Mouse (Mus musculus) hindbrain, embryonic 16.5 days (tissue): ENCODE data around the gene Zkscan1. TPM values are rescaled to one million over a fixed set of nuclear protein-coding genes. Genes with fewer than 3 reads are reported as not detected.
"Not testable (repeated sequence)": the region's sequence is repeated elsewhere in the genome, so short reads cannot be mapped to it uniquely, and the experiment has no call there.

Source experiments
- ATAC-seq: fragments of 200-750 bp; cut with Nextera tagmentation; 2 replicates; pipeline ENCODE4 v1.8.0; 2017; ENCODE audit warnings: moderate TSS enrichment, moderate library complexity
- H3K27ac ChIP-seq: fragments of 300-500 bp; sonication (generic); 2 replicates; pipeline ENCODE4 v1.5.1; 2014; ENCODE audit warnings: low read depth, mild to moderate bottlenecking, control low read depth, low read length, moderate library complexity
- H3K27me3 ChIP-seq: fragments of 300-500 bp; sonication (generic); replicated peaks from 2 replicates; pipeline ENCODE4 v1.6.1; 2014; ENCODE audit warnings: low read length; ENCODE audit not compliant: control insufficient read depth, insufficient read depth
- H3K36me3 ChIP-seq: fragments of 300-500 bp; sonication (generic); 2 replicates; pipeline ENCODE4 v1.6.1; 2014; ENCODE audit warnings: mild to moderate bottlenecking, low read length, moderate library complexity, mixed read lengths; ENCODE audit not compliant: control insufficient read depth, insufficient read depth
- H3K4me1 ChIP-seq: fragments of 300-500 bp; sonication (generic); 2 replicates; pipeline ENCODE4 v1.6.1; 2014; ENCODE audit warnings: low read depth, low read length; ENCODE audit not compliant: control insufficient read depth, insufficient read depth
- H3K4me2 ChIP-seq: fragments of 300-500 bp; sonication (generic); 2 replicates; pipeline ENCODE4 v1.6.1; 2014; ENCODE audit warnings: mild to moderate bottlenecking, low read length, control low read depth, moderate library complexity
- H3K4me3 ChIP-seq: fragments of 300-500 bp; sonication (generic); 2 replicates; pipeline ENCODE4 v1.5.1; 2014; ENCODE audit warnings: mild to moderate bottlenecking, low read length, control low read depth, moderate library complexity
- H3K9ac ChIP-seq: fragments of 300-500 bp; sonication (generic); 2 replicates; pipeline ENCODE4 v1.6.1; 2014; ENCODE audit warnings: low read depth, mild to moderate bottlenecking, control low read depth, low read length, moderate library complexity
- H3K9me3 ChIP-seq: fragments of 300-500 bp; sonication (generic); 2 replicates; pipeline ENCODE4 v1.6.1; 2014; ENCODE audit warnings: mild to moderate bottlenecking, low read length, moderate library complexity; ENCODE audit not compliant: control insufficient read depth
- WGBS: fragments of 180-500 bp; shearing (Covaris S2); extraction: QIAGEN DNeasy Blood & Tissue Kit; methylation state at CpG from one replicate; pipeline ENCODE4 v1.1.7; 2014; 5-methylcytosine and 5-hydroxymethylcytosine counted together
- polyA plus RNA-seq: library from polyadenylated mRNA; unstranded; fragments of >200 nt; fragmentation: Nextera tagmentation; extraction: Ambion mirVana; gene quantifications from 2 replicates; pipeline ENCODE4 v1.2.1, GENCODE M21; 2015

Zkscan1 gene
- polyA plus RNA-seq, 1 experiment from 2014 or later: 15.9 TPM

DNA sequence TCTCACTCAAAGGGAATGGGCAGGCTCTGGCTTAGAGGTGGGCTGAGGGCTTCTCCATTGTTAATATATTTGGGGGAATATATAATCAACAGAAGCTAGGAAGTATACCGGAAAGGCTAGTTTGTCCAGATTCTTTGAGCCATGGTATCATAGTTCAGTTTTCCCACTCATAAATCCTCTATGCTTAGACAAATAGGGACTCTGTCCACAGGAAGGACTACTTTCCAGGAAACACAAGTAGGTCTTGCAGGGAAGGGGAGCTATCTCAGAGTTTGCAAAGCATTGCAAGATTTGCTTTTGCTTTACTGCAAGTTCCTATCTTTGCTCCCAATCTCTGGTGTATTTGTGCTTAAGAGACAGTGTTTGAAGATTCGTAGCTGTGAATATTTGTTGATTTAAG, 20.1 kb downstream of the Zkscan1 start:
- peaks cover 44% of the 10 kb centered on the region for H3K36me3 ChIP-seq
- H3K4me2 ChIP-seq: no peak overlapping the region
- H3K9me3 ChIP-seq: no peaks in the 10 kb centered on the region
- 96% methylated on average over 2 of the region's 2 CpGs for WGBS
- no peaks in the 10 kb centered on the region for H3K4me1 ChIP-seq
- ATAC-seq: no peak
- H3K27me3 ChIP-seq: no peaks in the 10 kb centered on the region
- no peak overlapping the region for H3K9ac ChIP-seq
- no peak overlapping the region for H3K4me3 ChIP-seq
- no peak overlapping the region for H3K27ac ChIP-seq

DNA sequence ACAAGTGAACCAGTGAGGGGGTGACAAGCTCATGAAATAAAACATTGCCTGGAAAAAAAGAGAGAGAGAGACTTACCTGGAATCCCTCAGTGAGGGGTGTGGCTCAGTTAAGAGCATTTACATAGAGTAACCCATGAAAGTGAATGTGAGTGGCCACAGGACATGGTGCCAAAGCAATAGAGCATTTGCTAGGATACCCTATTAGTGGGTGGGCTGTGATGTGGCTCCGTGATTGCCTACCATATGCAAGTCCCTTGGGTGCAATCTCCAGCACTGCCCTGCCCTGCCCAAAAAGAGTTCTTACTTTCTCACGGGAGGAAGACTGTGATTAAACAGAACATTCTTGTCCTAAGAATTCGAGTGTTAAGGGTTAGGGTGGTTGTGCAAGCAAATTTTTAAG, 22.2 kb downstream of the Zkscan1 start:
- no peak overlapping the region for H3K9ac ChIP-seq
- no peaks in the 10 kb centered on the region for H3K9me3 ChIP-seq
- H3K27me3 ChIP-seq: no peaks in the 10 kb centered on the region
- 57% methylated on average over 3 of the region's 3 CpGs for WGBS
- no peak overlapping the region for H3K27ac ChIP-seq
- H3K4me1 ChIP-seq: no peaks in the 10 kb centered on the region
- H3K4me2 ChIP-seq: no peak overlapping the region
- peaks cover 24% of the 10 kb centered on the region for H3K36me3 ChIP-seq
- H3K4me3 ChIP-seq: no peak overlapping the region
- ATAC-seq: no peak

DNA sequence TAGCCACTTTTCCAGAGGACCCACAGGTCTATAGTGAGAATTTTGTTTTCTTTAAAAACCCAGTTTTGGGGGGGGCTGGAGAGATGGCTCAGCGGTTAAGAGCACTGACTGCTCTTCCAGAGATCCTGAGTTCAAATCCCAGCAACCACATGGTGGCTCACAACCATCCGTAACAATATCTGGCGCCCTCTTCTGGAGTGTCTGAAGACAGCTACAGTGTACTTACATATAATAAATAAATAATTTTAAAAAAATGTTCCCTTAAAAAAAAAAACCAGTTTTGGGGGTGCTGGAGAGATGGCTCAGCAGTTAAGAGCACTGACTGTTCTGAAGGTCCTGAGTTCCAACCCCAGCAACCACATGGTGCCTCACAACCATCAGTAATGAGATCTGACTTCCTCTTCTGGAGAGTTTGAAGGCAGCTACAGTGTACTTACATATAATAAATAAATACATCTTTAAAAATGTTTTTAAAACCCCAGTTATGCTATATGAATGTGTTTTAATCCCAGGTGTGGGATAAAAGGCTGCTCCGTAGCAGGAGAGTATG, 25.0 kb downstream of the Zkscan1 start:
- H3K9ac ChIP-seq, H3K9me3 ChIP-seq, H3K4me2 ChIP-seq, H3K4me3 ChIP-seq, H3K36me3 ChIP-seq, H3K4me1 ChIP-seq, H3K27me3 ChIP-seq, H3K27ac ChIP-seq, ATAC-seq: not testable (repeated sequence)
- WGBS: 63% methylated on average over 3 of the region's 4 CpGs

DNA sequence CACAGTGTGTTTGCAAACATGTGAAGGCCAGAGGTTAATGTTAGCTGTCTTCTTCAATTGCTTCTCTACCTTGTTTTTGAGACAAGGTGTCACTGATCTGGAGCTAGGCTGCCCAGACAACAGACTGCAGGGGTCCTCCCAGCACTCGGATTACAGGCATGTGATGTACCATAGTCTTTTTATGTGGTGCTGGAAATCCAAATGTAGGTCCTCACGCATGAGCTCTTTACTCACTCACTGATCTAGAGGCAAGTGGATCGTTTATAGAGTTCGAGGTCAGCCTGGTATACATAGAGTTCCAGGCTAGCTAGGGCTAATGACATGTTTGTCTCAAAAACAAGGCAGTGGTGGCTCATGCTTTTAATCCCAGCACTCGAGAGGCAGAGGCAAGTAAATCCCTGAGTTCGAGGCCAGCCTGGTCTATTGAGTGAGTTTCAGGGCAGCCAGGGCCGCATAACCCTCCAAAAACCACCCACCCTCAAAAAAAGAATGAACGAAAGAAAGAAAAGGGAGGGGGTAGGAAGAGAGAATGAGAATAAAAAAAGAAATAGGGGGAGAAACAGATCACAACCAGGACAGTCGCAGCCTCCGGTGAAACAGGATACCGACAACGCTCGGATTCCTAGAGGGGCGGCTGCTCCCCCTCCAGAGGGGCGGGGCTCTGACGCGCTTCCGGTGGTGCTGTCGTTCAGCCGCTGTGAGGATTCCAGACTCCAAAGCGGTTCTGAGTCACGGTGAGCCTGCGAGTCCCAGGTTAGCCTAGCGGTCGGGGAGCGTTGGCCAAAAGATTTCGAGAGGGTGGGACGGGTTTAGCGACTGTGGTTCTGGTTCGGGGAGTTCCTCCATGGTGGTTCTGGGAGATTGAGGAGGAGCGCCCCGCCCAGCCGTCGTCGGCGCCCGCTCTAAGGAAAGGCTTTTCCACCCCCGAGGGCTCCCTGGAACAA, 31.6 kb downstream of the Zkscan1 start, which contains the start of gene Zscan21:
TSS of gene Zscan21 (plus strand) at position 649 of the 944 bp plus-strand sequence.
- peak within 1 kb of the TSS; percentile 72 for H3K9ac ChIP-seq
- ATAC-seq: peak; percentile 98
- H3K27ac ChIP-seq: peak within 1 kb of the TSS; percentile 89
- WGBS: 7% methylated on average over 38 of the region's 38 CpGs
- H3K4me1 ChIP-seq: peaks cover 14% of the 10 kb centered on the region
- H3K36me3 ChIP-seq: no peaks in the 10 kb centered on the region; the same call in 1 of the 2 replicates
- H3K9me3 ChIP-seq: no peaks in the 10 kb centered on the region
- H3K4me2 ChIP-seq: peak within 1 kb of the TSS; percentile 67
- peak within 1 kb of the TSS; percentile 59 for H3K4me3 ChIP-seq
- no peaks in the 10 kb centered on the region for H3K27me3 ChIP-seq

DNA sequence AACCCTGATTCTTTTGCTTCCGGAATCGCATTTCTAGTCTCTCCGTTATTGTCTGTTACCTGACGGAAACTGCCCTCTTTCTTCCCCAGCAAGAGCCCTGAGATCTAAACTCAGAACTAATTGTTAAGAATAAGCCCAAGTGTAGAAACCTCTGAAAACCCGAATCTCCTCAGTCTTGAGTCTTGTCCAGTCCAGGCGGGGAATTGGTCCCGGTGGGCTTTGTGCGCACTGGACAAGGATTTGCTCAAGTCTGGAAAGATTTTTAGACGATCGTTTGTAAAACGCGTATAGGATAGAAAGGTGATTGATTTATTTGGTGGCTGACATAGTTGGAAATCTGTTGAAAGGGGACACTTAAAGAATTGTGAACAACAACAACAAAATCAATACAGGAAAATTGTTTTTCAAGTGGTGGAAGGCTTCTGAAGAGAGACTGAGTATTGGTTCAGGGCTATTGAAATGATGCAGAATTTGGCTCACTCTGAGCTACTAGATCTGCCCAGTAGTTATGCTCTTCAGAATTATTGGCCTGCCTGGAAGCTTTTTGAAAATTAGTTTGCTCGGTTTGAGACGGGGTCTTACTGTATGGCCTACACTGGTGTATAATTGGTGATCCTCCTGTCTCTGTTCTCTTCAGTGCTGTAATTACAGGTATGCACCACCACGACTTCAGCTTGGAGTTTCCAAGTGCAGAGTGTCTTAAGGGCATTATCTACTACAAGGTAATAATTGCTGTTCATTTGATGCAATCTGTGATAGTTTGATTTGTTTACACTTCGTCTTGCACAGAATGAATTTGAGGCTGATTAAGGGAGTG, 32.5 kb downstream of the Zkscan1 start:
- peak overlapping the region; percentile 72 for H3K9ac ChIP-seq
- peak overlapping the region; percentile 89 for H3K27ac ChIP-seq
- H3K9me3 ChIP-seq: no peaks in the 10 kb centered on the region
- H3K4me2 ChIP-seq: peak overlapping the region; percentile 67
- WGBS: 7% methylated on average over 16 of the region's 16 CpGs
- ATAC-seq: peak; percentile 47
- no peaks in the 10 kb centered on the region for H3K27me3 ChIP-seq
- no peaks in the 10 kb centered on the region; the same call in 1 of the 2 replicates for H3K36me3 ChIP-seq
- peak overlapping the region; percentile 59 for H3K4me3 ChIP-seq
- peaks cover 14% of the 10 kb centered on the region for H3K4me1 ChIP-seq

DNA sequence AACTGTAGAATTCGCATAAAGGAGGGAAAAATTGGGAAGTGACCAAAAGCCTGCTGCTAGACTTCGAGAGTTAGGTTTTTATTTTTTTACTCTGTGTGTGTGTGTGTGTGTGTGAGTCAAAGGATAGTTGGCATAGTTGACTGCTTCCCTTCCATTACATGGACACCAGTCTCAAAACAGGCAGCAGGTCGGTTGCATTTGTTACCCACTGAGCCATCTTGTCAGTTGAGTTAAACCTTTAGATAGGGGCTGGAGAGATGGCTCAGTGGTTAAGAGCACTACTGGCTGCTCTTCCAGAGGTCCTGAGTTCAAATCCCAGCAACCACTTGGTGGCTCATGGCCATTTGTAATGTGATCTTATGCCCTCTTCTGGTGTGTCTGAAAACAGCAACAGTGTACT, 33.2 kb downstream of the Zkscan1 start:
- H3K27ac ChIP-seq: no peak overlapping the region
- no peak for ATAC-seq

DNA sequence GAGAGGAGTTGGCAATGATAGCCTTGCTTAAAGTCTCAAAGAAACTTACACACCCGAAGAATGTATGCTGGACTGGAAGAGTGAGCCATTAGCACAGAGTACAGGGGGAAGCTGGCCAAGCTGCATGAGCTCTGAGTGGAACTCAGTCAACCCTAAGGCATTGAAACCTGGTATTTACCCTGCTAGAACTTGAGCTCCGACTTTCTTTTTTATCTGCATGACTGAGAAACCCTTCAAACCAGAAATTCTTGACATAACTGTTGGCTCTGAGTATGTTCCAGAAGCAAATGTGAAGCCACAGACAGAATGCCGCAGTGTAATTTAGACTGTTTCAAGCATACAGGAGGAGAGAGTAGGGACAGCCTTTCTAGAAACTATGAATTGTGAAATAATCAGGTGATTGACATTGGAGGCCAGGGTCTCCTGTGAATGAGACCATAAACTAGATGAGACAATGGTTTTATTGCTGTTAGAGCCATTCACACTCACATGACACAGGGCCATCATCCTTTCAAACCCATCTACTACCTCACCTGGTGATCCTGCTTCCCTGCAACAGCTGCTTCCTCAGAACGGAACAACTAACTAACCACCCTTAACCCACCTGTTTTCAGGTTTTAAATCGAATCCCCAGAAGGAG, 47.7 kb downstream of the Zkscan1 start:
- no peak for ATAC-seq
- no peaks in the 10 kb centered on the region for H3K4me1 ChIP-seq
- no peak overlapping the region for H3K27ac ChIP-seq
- 93% methylated on average over 5 of the region's 5 CpGs for WGBS
- no peaks in the 10 kb centered on the region for H3K27me3 ChIP-seq
- H3K36me3 ChIP-seq: peaks cover 36% of the 10 kb centered on the region
- H3K4me2 ChIP-seq: no peak overlapping the region
- H3K4me3 ChIP-seq: no peak overlapping the region
- no peaks in the 10 kb centered on the region for H3K9me3 ChIP-seq
- H3K9ac ChIP-seq: no peak overlapping the region

More for the DNA sequence above, 33.2 kb downstream of the Zkscan1 start:
- Histone ChIP-seq H3K27me3 (no peaks in the 10 kb centered on the region), H3K4me2 (peak overlapping the region; percentile 67), H3K9ac (no peak overlapping the region), H3K4me1 (peaks cover 14% of the 10 kb centered on the region), H3K36me3 (peaks cover under 1% of the 10 kb centered on the region), H3K9me3 (no peaks in the 10 kb centered on the region), H3K4me3 (peak overlapping the region; percentile 59)
- 75% methylated on average over 3 of the region's 3 CpGs for WGBS

DNA sequence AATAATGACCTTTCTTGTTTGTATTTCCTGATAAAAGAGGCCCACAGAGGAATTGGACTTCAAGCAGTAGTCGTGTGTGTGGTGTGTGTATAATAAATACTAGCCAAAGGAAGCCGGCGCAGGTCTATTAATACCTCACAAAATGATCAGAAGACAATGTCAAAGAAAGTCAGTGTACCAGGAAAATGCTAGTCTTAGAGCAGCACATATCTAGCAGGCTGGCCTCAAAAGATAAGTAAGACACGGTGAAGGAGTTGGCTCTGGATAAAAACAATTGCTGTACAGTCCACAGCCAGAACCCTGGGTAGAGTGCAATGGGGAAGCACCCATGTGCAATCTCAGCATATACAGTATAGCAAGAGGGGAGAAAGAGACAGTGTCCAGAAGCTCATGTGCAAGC, 52.4 kb downstream of the Zkscan1 start:
- WGBS: 89% methylated on average over 4 of the region's 4 CpGs
- H3K9ac ChIP-seq: no peak overlapping the region
- H3K4me1 ChIP-seq: no peaks in the 10 kb centered on the region
- H3K36me3 ChIP-seq: peaks cover 19% of the 10 kb centered on the region
- H3K4me2 ChIP-seq: no peak overlapping the region
- ATAC-seq: no peak
- no peaks in the 10 kb centered on the region for H3K9me3 ChIP-seq
- H3K27ac ChIP-seq: no peak overlapping the region
- H3K4me3 ChIP-seq: no peak overlapping the region
- H3K27me3 ChIP-seq: no peaks in the 10 kb centered on the region
